Mouse (Mus musculus) lung, postnatal 0 days (tissue): ENCODE measurements at regions not wholly inside any gene's neighbourhood (a gene's known extent, or its start where the extent isn't known, plus 50 kb on each side); places are given as distances from the start of the nearest gene placed in this dataset.

Experiments used
- CTCF ChIP-seq: IDR thresholded peaks from 2 replicates; pipeline ENCODE4 v1.5.1; 2016; ENCODE audit warnings: antibody characterized with exemption, mild to moderate bottlenecking
- EP300 ChIP-seq: IDR thresholded peaks from 2 replicates; pipeline ENCODE4 v1.6.1; 2016; ENCODE audit warnings: antibody characterized with exemption, mild to moderate bottlenecking, control low read depth

GRCm38 (mm10) chr10:44595932-44596331 is 67.6 kb upstream of the Prdm1 start:
- TF ChIP-seq CTCF (no peak), EP300 (no peak)
